Mouse (Mus musculus) megakaryocyte-erythroid progenitor cell, adult 5-6 weeks (primary cell): ENCODE results near the gene Nup214. TPM values are rescaled to one million over a fixed set of nuclear protein-coding genes. Genes with fewer than 3 reads are reported as not detected.

ENCODE experiments used
- ATAC-seq: replicated peaks from 2 replicates; pipeline ENCODE4 v1.8.0; 2016; ENCODE audit warnings: mild to moderate bottlenecking, inconsistent platforms; ENCODE audit not compliant: severe bottlenecking, poor library complexity, low FRiP score, low TSS enrichment
- total RNA-seq, 2 experiments: library from RNA; stranded (forward) in 1 of 2; stranded (reverse) in 1 of 2; fragments of 200-1000, 215-1000 nt in 1 of 2; fragments of >200 nt in 1 of 2; fragmentation: Nextera tagmentation in 1 of 2; gene quantifications; 2 replicates each; pipeline ENCODE4 v1.2.3; 2014 to 2017

Gene Nup214
- total RNA-seq, 2 experiments from 2014 or later: 73.2 to 125 TPM

GRCm38 (mm10) chr2:32085231-32085630, 111.0 kb downstream of the Nup214 start:
- ATAC-seq: peak; percentile 29

- ATAC-seq: no peak
These were observed 113.4 kb downstream of the Nup214 start for GRCm38 (mm10) chr2:32087606-32088005.

- 0 out of 2 replicates have a peak, but pooled peaks have one; percentile 12 for ATAC-seq
These were observed 114.2 kb downstream of the Nup214 start for GRCm38 (mm10) chr2:32088372-32088981.

- no peak for ATAC-seq
These were observed 115.4 kb downstream of the Nup214 start for GRCm38 (mm10) chr2:32089606-32090005.

GRCm38 (mm10) chr2:32090145-32090544, 115.9 kb downstream of the Nup214 start:
- ATAC-seq: no peak

GRCm38 (mm10) chr2:32091956-32092355, 117.7 kb downstream of the Nup214 start:
- no peak for ATAC-seq

GRCm38 (mm10) chr2:32094001-32094707, 119.9 kb downstream of the Nup214 start:
- no peak for ATAC-seq

- peak; percentile 64 for ATAC-seq
These were observed 121.3 kb downstream of the Nup214 start, which contains the start of gene Plpp7 for GRCm38 (mm10) chr2:32095351-32096121. Gene Plpp7 (plus strand): TSS chr2:32095528.

GRCm38 (mm10) chr2:32096122-32096420, 121.8 kb downstream of the Nup214 start:
- ATAC-seq: no peak

GRCm38 (mm10) chr2:32102944-32103343, 128.7 kb downstream of the Nup214 start:
- no peak for ATAC-seq

GRCm38 (mm10) chr2:32103557-32103956, 129.3 kb downstream of the Nup214 start:
- no peak for ATAC-seq

Other genes with a start within 250 kb of the Nup214 start
- gene Qrfp, start 163.9 kb upstream of the Nup214 start, total RNA-seq (2014; fragmentation: Nextera tagmentation): not detected in 2 replicates
- gene Qrfp, start 163.9 kb upstream of the Nup214 start, total RNA-seq (2017): 0.11 TPM in 1 of 2 replicates, not detected in the other
- not detected in 2 replicates for gene Fibcd1, start 128.4 kb upstream of the Nup214 start, total RNA-seq (2014; fragmentation: Nextera tagmentation)
- gene Fibcd1, start 128.4 kb upstream of the Nup214 start, total RNA-seq (2017): not detected in 2 replicates
- not detected in 2 replicates for gene Lamc3, start 87.1 kb upstream of the Nup214 start, total RNA-seq (2014; fragmentation: Nextera tagmentation)
- gene Lamc3, start 87.1 kb upstream of the Nup214 start, total RNA-seq (2017): not detected in 2 replicates
- gene Aif1l, start 24.3 kb upstream of the Nup214 start, total RNA-seq (2014; fragmentation: Nextera tagmentation): 5.2 TPM in 1 of 2 replicates, not detected in the other
- not detected in 2 replicates for gene Aif1l, start 24.3 kb upstream of the Nup214 start, total RNA-seq (2017)
- 24.9 and 30.2 TPM in 2 replicates for gene Fam78a, start 110.4 kb downstream of the Nup214 start, total RNA-seq (2014; fragmentation: Nextera tagmentation)
- 17.4 and 23.4 TPM in 2 replicates for gene Fam78a, start 110.4 kb downstream of the Nup214 start, total RNA-seq (2017)
- 1.4 and 2.5 TPM in 2 replicates for gene Plpp7, start 121.1 kb downstream of the Nup214 start, total RNA-seq (2014; fragmentation: Nextera tagmentation)
- 0.65 TPM in 1 of 2 replicates, not detected in the other for gene Plpp7, start 121.1 kb downstream of the Nup214 start, total RNA-seq (2017)
- gene Prrc2b, start 176.6 kb downstream of the Nup214 start, total RNA-seq (2014; fragmentation: Nextera tagmentation): 58.3 and 63.5 TPM in 2 replicates
- 13.9 and 20.1 TPM in 2 replicates for gene Prrc2b, start 176.6 kb downstream of the Nup214 start, total RNA-seq (2017)